Mouse (Mus musculus) mouse trophoblast stem cell (cell line): ENCODE data around the gene AC192777.2.
"Not testable (repeated sequence)": the region's sequence is repeated elsewhere in the genome, so short reads cannot be mapped to it uniquely, and the experiment has no call there.

Experiments used
- in situ Hi-C, 2 experiments: fragments of 300-500 bp; cut with MseI, MboI; formaldehyde crosslinking; loops; 2 replicates in 1 of 2; 3 replicates in 1 of 2; pipeline ENCODE4 v1.15.1; 2025

Gene AC192777.2

GRCm38 (mm10) chr17:40095150-40095549 is at the start of gene AC192777.2:
TSS of gene AC192777.2 (plus strand) at chr17:40095450.
- in situ Hi-C loops = not testable (repeated sequence)

GRCm38 (mm10) chr17:40116172-40116571 is 20.9 kb downstream of the AC192777.2 start:
- in situ Hi-C loops = not testable (repeated sequence)

- in situ Hi-C loops = not testable (repeated sequence)
Measured at GRCm38 (mm10) chr17:40116877-40117276, 21.6 kb downstream of the AC192777.2 start.
